Mouse (Mus musculus) cerebellum, adult 8-10 months (tissue): ENCODE data around the gene Chkb.
"Not testable (repeated sequence)": the region's sequence is repeated elsewhere in the genome, so short reads cannot be mapped to it uniquely, and the experiment has no call there.

Experiments used
- DNase-seq: peaks from one replicate; pipeline ENCODE4 v3.0.0; 2022

Chkb gene

GRCm38 (mm10) chr15:89452906-89453864 is 23.5 kb upstream of the Chkb start:
- DNase-seq = peak; percentile 18

DNA sequence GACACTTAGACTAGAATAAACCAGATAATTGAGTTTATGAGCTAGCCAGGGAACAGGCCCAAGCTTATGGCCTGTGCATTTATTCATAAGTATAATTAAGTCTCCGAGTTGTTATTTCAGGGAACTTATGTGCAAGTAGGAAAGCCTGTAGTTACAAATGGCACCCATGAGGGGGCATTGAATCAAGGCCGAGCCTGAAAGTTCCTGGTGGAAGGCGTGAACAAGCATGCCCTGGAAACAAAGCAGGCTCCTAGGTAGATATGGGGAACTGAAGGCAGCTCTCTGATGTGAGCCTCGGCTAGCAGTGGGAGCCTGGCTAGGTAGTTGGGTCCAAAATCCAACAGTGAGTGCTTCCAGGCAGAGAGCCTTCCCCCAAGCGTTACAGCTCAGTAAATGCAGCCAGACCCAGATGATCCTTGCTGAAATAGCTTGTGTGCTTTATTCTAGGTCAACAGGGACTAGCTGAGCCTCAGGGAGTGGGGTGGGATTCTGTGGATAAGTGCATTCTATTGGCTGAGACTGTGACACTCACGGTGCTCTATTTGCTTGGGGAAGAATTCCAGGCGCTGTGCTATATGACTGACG is 12.9 kb upstream of the Chkb start:
- no peak for DNase-seq

GRCm38 (mm10) chr15:89435878-89436277 is 6.2 kb upstream of the Chkb start:
- DNase-seq = no peak

GRCm38 (mm10) chr15:89434136-89434535 is 4.4 kb upstream of the Chkb start:
- DNase-seq = no peak

DNA sequence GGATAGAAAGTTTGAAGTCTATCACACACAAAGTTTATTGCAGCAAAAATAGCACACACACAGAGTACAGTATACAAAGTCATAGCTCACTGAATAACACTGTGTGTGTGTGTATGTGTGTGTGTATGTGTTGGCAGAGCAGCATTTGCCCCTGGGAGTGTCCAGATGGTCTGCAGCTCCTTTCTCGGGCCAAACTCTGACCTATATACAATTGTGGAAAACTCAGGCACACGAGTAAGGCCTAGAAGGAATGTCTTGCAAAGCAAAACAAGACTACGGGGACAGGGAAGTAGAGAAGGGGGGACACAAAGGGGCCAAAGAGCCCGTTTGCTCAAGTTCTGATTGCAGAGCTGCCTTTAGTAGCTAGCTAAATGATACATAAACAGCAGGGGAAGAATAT is 3.2 kb upstream of the Chkb start:
- peak; percentile 47 for DNase-seq

GRCm38 (mm10) chr15:89431806-89432205 is 2.1 kb upstream of the Chkb start:
- DNase-seq = no peak

GRCm38 (mm10) chr15:89431271-89431670 is 1.6 kb upstream of the Chkb start:
- DNase-seq = no peak

- DNase-seq = not testable (repeated sequence)
These were observed 1.1 kb upstream of the Chkb start for GRCm38 (mm10) chr15:89430771-89431170.

- peak; percentile 40 for DNase-seq
These were observed 633 bp upstream of the Chkb start for GRCm38 (mm10) chr15:89430341-89430740.

GRCm38 (mm10) chr15:89428821-89429351 is 822 bp downstream of the Chkb start:
- no peak for DNase-seq

DNA sequence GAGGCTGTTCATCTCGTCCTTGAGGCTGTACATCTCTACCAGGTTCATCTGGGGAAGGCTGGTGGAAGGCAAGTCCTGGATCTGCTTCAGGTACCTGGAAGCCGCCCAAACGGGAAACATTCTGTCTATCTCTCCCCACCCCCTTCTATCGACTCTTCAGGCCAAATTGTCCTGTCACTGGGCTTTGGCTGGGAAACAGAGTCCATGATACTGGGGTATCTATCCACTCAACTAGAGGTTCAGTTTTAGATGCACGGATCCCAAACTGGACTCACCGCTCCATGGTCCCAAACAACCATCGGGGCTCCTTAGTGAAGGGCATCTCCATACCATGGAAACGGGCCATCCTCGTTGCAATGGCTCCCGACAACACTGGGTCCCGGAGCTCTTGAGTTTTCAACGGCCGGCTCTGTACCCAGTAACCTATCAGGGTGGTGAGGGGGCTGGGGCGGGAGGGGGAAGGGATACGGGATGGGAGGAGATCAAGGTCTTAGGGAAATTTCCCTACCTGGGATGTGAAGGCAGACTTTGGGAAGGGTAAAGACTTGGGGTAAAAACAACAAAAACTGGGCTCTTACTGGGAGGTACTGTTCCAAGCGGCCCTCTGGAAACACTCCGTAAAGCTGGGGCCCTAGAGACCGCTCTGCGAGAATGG is 1.4 kb downstream of the Chkb start:
- DNase-seq = peak; percentile 36

DNA sequence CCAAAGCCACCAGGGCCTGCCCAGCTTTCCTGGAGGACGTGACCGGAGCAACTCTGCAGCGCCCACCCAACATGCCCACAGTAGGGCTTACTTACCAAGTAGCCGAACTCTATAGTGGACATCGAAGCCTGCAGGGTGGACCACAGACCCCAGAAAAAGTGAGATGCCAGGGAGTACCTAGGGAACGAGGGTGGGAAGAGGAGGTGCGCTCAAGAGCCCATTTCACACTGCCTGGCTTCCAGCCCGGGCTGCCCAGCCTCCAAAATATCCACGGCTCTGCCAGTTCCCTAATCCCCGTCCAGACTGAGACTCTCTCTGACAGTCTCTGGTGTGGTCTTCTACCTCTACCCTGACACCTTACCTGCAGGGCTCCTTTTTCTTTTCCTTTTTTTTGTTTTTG is 3.0 kb downstream of the Chkb start:
- DNase-seq = no peak

DNA sequence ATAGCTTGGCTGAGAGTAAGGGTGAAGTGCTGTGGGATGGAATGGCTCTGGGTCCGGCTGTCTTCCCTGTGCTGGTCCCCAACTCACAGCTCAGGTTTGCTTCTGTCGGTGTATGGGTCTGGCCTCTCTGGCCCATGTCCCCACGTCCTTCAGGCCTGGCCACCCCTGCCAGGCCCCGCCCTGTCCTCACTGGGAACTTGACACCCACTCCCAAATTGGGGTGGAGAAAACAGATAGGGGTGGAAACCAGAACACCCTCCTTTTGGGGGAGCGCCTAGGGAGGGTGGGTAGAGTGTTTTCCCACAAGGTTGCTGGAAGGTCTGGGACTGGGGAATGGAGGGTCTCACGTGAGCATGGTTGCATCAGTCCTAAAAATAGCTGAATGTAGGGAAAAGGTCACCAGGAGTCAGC is 4.0 kb downstream of the Chkb start, which contains the start of gene Cpt1b:
Cpt1b (minus strand) TSS at position 153 of the 411 bp plus-strand sequence.
- DNase-seq = no peak

GRCm38 (mm10) chr15:89424621-89425020 is 5.1 kb downstream of the Chkb start:
- DNase-seq = no peak

DNA sequence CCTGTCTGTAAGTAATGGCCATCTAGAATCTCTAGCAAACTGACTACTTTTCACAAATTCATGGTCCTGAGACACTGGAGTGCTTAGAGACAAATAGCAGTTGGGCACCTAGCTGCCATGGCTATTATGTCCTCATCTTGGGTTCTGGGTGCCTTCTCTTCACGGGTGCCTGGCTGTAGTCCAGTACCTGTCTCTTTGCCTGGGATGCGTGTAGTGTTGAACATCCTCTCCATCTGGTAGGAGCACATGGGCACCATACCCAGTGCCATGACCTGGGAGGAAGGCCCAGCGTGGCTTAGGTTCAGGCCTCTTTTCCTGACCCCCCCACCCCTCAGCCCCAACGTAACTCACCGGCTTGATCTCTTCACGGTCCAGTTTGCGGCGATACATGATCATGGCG is 7.8 kb downstream of the Chkb start:
- DNase-seq = peak; percentile 23

GRCm38 (mm10) chr15:89415282-89415681 is 14.4 kb downstream of the Chkb start:
- DNase-seq = no peak

DNA sequence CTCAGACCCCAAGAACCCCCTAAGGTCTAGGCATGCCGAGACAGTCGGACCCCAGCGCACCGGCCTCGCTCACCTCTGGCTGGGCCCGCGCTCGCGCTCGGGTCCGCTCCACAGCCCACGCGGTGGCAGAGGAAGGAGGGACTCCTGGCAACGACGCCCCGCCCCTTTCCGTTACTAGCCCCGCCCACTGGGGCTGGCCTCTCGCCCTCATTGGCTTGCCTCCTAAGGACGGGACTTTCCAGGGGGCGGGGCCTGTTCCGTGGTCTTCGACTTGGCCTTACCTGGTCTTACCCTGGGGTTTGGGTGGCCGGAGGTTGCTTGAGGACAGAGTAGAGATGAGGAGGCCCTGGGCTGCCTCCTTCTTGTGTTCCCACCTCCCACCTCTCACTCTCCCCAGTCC is 19.6 kb downstream of the Chkb start, which contains the start of gene Syce3:
Syce3 (minus strand) TSS at position 386 of the 400 bp plus-strand sequence.
- no peak for DNase-seq

GRCm38 (mm10) chr15:89406691-89407090 is 23.0 kb downstream of the Chkb start:
- DNase-seq = no peak

DNA sequence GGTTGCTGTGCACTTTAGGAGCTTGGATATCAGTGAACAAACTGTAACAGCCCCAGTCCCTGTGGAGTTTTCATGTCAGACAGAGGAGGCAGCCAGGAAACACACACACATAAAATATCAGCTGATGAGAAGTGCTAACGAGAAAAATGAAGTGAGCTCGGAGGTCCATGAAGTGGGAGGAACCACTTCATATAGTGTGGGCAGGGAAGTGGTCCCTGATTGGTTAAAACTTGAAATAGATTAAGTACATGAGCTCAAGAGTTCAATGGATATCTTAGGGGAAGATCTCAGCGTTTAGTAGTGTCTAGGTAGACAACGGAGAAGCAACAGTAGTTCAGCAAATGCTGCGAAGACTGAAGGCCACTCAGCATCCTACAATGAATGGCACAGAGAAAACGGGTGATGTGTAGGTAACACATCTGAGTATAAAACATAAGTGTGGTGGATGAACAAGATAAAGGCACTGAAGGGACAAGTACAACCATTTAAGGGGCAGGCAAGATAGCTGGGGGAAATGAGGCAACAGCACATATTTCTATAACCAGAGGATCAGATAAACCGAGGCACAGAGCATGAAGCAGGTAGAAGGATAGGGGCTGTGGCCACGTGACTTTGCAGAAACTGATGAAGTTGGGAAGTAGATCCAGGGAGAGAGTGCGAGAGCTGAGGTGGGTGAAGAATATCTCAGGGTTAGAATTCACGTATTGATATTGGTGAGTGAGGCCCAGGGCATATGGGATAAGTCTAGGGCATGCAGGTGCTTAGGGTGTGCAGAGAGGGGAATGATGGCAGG is 24.7 kb downstream of the Chkb start:
- DNase-seq = no peak

DNA sequence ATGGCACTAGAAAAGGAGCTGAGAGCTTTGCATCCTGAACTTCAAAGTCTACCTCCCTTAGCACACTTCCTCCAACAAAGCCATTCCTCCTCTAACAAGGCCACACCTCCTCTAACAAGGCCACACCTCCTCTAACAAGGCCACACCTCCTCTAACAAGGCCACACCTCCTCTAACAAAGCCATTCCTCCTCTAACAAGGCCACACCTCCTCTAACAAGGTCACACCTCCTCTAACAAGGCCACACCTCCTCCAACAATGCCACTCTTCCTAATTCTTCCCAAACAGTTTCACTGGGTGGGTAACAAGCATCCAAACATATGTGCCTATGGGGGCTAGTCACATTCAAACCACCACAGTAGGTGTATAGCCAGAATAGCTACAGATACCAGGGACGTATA is 27.2 kb downstream of the Chkb start:
- no peak for DNase-seq

DNA sequence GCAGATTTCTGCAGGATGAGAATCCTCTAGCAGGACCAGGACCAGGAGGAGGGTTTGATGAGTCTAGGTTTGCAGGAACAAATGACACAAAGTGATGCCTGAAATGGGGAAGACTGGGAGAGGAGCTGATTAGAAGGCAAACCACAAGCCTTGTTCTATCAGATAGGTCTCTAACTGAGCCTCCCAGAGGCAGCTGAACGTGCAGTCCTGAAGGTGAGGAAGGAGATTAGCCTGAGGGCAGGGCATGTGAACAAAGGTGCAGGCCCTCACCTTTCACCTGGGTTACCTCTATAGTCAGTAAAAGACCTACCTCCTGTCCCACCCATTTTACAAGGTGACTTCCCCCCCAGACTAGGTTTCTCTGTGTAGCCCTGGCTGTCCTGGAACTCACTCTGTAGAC is 30.0 kb downstream of the Chkb start:
- no peak for DNase-seq

DNA sequence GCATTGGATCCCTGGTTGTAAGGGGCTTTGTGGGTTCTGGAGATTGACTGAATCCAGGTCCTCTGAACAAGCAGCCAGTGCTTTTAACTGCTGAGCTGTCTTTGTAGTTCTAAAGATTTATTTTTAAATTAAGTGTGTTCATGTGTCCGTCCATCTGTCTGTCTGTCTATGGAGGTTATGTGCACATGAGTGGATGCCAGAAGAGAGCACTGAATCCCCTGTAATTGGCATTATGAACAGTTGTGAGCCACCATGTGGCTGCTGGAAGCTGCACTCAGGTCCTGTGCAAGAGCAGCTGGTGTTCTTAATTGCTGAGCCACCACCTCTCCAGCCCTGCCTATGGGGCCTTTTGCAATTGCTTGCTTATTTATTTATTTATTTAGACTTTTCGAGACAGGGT is 31.6 kb downstream of the Chkb start:
- DNase-seq = no peak

GRCm38 (mm10) chr15:89396883-89397282 is 32.8 kb downstream of the Chkb start:
- no peak for DNase-seq
